Mouse (Mus musculus): Measurements from ENCODE around the gene Rbfox2.

Gene Rbfox2

GRCm38 (mm10) chr15:77142787-77143186, 164.0 kb downstream of the Rbfox2 start:
- DNase-seq (ENCODE audit: low spot score), result no peak

GRCm38 (mm10) chr15:77142352-77142751, 164.5 kb downstream of the Rbfox2 start:
- DNase-seq (ENCODE audit: low spot score), result no peak

- DNase-seq (ENCODE audit: low spot score), result no peak
Observed at GRCm38 (mm10) chr15:77141711-77142110, 165.1 kb downstream of the Rbfox2 start.

GRCm38 (mm10) chr15:77138282-77138681, 168.5 kb downstream of the Rbfox2 start:
- no peak for DNase-seq (ENCODE audit: low spot score)

GRCm38 (mm10) chr15:77134483-77134882, 172.3 kb downstream of the Rbfox2 start:
- DNase-seq (ENCODE audit: low spot score), result no peak

- no peak for DNase-seq (ENCODE audit: low spot score)
Observed at GRCm38 (mm10) chr15:77129154-77129553, 177.7 kb downstream of the Rbfox2 start.

- no peak for DNase-seq (ENCODE audit: low spot score)
Observed at GRCm38 (mm10) chr15:77127737-77128136, 179.1 kb downstream of the Rbfox2 start.

GRCm38 (mm10) chr15:77126674-77127073, 180.1 kb downstream of the Rbfox2 start:
- no peak for DNase-seq (ENCODE audit: low spot score)

- DNase-seq (ENCODE audit: low spot score), result no peak
Observed at GRCm38 (mm10) chr15:77124372-77125117, 182.3 kb downstream of the Rbfox2 start.

- DNase-seq (ENCODE audit: low spot score), result no peak
Observed at GRCm38 (mm10) chr15:77122824-77123223, 184.0 kb downstream of the Rbfox2 start.

GRCm38 (mm10) chr15:77122208-77122607, 184.6 kb downstream of the Rbfox2 start:
- no peak for DNase-seq (ENCODE audit: low spot score)

GRCm38 (mm10) chr15:77119666-77120065, 187.1 kb downstream of the Rbfox2 start:
- DNase-seq (ENCODE audit: low spot score), result no peak

GRCm38 (mm10) chr15:77117209-77117608, 189.6 kb downstream of the Rbfox2 start:
- no peak for DNase-seq (ENCODE audit: low spot score)

- no peak for DNase-seq (ENCODE audit: low spot score)
Observed at GRCm38 (mm10) chr15:77116139-77116722, 190.6 kb downstream of the Rbfox2 start.

- DNase-seq (ENCODE audit: low spot score), result no peak
Observed at GRCm38 (mm10) chr15:77115456-77115855, 191.3 kb downstream of the Rbfox2 start.

- DNase-seq (ENCODE audit: low spot score), result no peak
Observed at GRCm38 (mm10) chr15:77113591-77113990, 193.2 kb downstream of the Rbfox2 start.

GRCm38 (mm10) chr15:77112378-77112777, 194.4 kb downstream of the Rbfox2 start:
- DNase-seq (ENCODE audit: low spot score), result no peak

GRCm38 (mm10) chr15:77111924-77112323, 194.9 kb downstream of the Rbfox2 start:
- DNase-seq (ENCODE audit: low spot score), result no peak

GRCm38 (mm10) chr15:77110452-77110851, 196.4 kb downstream of the Rbfox2 start:
- no peak for DNase-seq (ENCODE audit: low spot score)

- no peak for DNase-seq (ENCODE audit: low spot score)
Observed at GRCm38 (mm10) chr15:77107169-77107908, 199.5 kb downstream of the Rbfox2 start.

GRCm38 (mm10) chr15:77105273-77105672, 201.5 kb downstream of the Rbfox2 start:
- DNase-seq (ENCODE audit: low spot score), result no peak

GRCm38 (mm10) chr15:77104349-77105158, 202.2 kb downstream of the Rbfox2 start:
- DNase-seq (ENCODE audit: low spot score), result no peak
